Mouse (Mus musculus) limb, embryonic 14.5 days (tissue): Measurements from ENCODE around the gene 0610010K14Rik. TPM values are rescaled to one million over a fixed set of nuclear protein-coding genes. Genes with fewer than 3 reads are reported as not detected.

ENCODE experiments used
- ATAC-seq: fragments of 200-750 bp; cut with Nextera tagmentation; 2 replicates; pipeline ENCODE4 v1.8.0; 2017; ENCODE audit warnings: low read depth, moderate number of reproducible peaks, moderate TSS enrichment; ENCODE audit not compliant: low FRiP score
- DNase-seq: peaks from one replicate; pipeline ENCODE4 v3.0.0-alpha.2; 2015; ENCODE audit warnings: low spot score
- H3K27ac ChIP-seq: fragments of 300-500 bp; sonication (generic); replicated peaks from 2 replicates; pipeline ENCODE4 v1.5.1; 2014; ENCODE audit warnings: low read depth, mild to moderate bottlenecking, low read length, moderate library complexity, mixed read lengths
- H3K27me3 ChIP-seq: fragments of 300-500 bp; sonication (generic); 2 replicates; pipeline ENCODE4 v1.6.1; 2014; ENCODE audit warnings: low read length, mixed read lengths; ENCODE audit not compliant: control insufficient read depth, insufficient read depth
- H3K36me3 ChIP-seq: fragments of 300-500 bp; sonication (generic); 2 replicates; pipeline ENCODE4 v1.6.1; 2014; ENCODE audit warnings: mild to moderate bottlenecking, low read length, moderate library complexity, mixed read lengths; ENCODE audit not compliant: control insufficient read depth, insufficient read depth
- H3K4me1 ChIP-seq: fragments of 300-500 bp; sonication (generic); 2 replicates; pipeline ENCODE4 v1.6.1; 2014; ENCODE audit warnings: antibody characterized with exemption, low read length, mixed read lengths; ENCODE audit not compliant: control insufficient read depth, insufficient read depth
- H3K4me2 ChIP-seq: fragments of 300-500 bp; sonication (generic); replicated peaks from 2 replicates; pipeline ENCODE4 v1.6.1; 2014; ENCODE audit warnings: low read depth, mild to moderate bottlenecking, low read length, moderate library complexity; ENCODE audit not compliant: severe bottlenecking
- H3K4me3 ChIP-seq: fragments of 300-500 bp; sonication (generic); replicated peaks from 2 replicates; pipeline ENCODE4 v1.5.1; 2014; ENCODE audit warnings: low read length
- H3K9ac ChIP-seq: fragments of 300-500 bp; sonication (generic); 2 replicates; pipeline ENCODE4 v1.6.1; 2014; ENCODE audit warnings: mild to moderate bottlenecking, low read depth, low read length, moderate library complexity; ENCODE audit not compliant: severe bottlenecking
- H3K9me3 ChIP-seq: fragments of 300-500 bp; sonication (generic); 2 replicates; pipeline ENCODE4 v1.6.1; 2016; ENCODE audit warnings: low read length; ENCODE audit not compliant: control insufficient read depth
- POLR2A ChIP-seq: fragments of 200-500 bp; IDR thresholded peaks from 2 replicates; pipeline ENCODE4 v1.8.0; 2012; ENCODE audit warnings: inconsistent platforms, mild to moderate bottlenecking, moderate library complexity, borderline replicate concordance; ENCODE audit not compliant: insufficient read depth, insufficient read length; ENCODE audit errors: extremely low read depth
- WGBS: fragments of 180-500 bp; shearing (Covaris S2); extraction: QIAGEN DNeasy Blood & Tissue Kit; methylation state at CpG from one replicate; pipeline ENCODE4 v1.1.7; 2014; 5-methylcytosine and 5-hydroxymethylcytosine counted together
- polyA plus RNA-seq, 2 experiments: library from polyadenylated mRNA; depleted of rRNA in 1 of 2; stranded (reverse) in 1 of 2; unstranded in 1 of 2; fragments of >200 nt; fragmentation: Nextera tagmentation in 1 of 2; extraction: Ambion mirVana in 1 of 2; gene quantifications; 2 replicates each; pipeline versions ENCODE4 v1.2.1 to v1.2.3; 2012 to 2014

Gene 0610010K14Rik
- polyA plus RNA-seq (2012; rRNA removed) (167 and 171 TPM in 2 replicates), polyA plus RNA-seq (2014; fragmentation: Nextera tagmentation; extraction: Ambion mirVana) (178 and 193 TPM in 2 replicates)

DNA sequence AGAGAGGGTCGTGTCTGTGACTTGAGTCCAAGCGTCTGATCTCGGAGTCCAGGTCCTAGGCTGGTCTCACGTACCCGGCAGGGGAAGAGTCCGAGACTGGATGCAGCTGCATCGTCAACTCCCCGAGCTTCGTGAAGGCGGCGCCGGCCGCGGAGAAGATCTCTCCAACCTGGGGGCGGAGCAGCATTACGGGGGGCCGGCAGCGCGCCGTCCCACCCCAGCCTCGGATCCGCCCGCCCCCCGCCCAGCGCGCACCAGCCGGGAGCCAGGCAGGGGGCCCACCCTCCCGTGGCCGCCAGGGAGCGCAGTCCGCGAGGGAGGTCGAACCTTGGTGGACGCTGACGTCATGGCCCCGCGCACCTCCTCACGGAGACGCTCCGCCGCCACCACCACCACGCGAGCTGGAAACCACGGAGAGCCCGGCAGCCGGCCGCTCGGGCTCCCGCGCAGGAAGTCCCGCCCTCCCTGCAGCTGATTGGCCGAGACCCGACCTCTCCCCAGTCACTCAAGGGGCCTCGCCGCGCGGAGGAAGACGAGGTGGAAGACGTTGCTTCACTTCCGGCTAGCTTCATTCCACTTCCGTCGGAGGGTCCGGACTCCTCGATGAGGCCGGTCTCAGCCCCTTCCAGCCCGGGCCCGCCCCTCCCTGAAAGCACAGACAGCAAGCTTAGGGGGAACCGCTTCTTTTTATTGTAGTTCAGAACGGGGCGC lies at the start of gene 0610010K14Rik:
Gene 0610010K14Rik, minus strand, starts transcription at position 458 of the 711 bp plus-strand sequence.
- H3K4me1 ChIP-seq = peaks cover 31% of the 10 kb centered on the region
- peak; percentile 93 for ATAC-seq

DNA sequence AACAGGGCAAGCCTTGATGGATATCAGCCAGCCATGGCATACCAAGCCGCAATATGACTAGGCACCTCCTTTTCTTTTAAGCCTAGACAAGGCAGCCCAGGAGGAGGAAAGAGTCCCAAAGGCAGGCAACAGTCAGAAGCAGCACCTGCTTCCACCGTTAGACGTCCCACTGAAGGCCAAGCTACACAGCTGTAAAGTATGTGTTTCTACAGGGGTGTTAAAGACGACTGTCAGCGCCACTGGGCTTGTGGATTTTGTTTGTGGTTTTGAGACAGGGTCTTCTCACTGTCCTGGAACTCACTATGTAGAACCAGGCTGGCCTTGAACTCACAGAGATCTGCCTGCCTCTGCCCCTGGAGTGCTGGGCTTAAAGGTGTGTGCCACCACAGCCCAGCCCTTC lies 48.0 kb upstream of the 0610010K14Rik start:
- Histone ChIP-seq H3K9me3 (no peaks in the 10 kb centered on the region), H3K4me1 (no peaks in the 10 kb centered on the region), H3K4me3 (no peak overlapping the region), H3K9ac (no peak overlapping the region), H3K36me3 (no peaks in the 10 kb centered on the region), H3K27me3 (no peaks in the 10 kb centered on the region), H3K27ac (no peak overlapping the region), H3K4me2 (no peak overlapping the region)
- WGBS = 62% methylated on average over 5 of the region's 5 CpGs
- no peak for TF ChIP-seq POLR2A
- ATAC-seq (no peak), DNase-seq (no peak)

More for the DNA sequence above, at the start of gene 0610010K14Rik:
- Histone ChIP-seq H3K27ac (peak within 1 kb of the TSS; percentile 82), H3K36me3 (peaks cover 21% of the 10 kb centered on the region), H3K9ac (peak within 1 kb of the TSS; percentile 75), H3K27me3 (no peaks in the 10 kb centered on the region), H3K4me3 (peak within 1 kb of the TSS; percentile 67), H3K4me2 (peak within 1 kb of the TSS; percentile 88), H3K9me3 (no peaks in the 10 kb centered on the region)
- TF ChIP-seq POLR2A = peak; percentile 83; the same call in 1 of the 2 replicates
- WGBS = under 1% methylated on average over 56 of the region's 70 CpGs
- DNase-seq = peak; percentile 95

- DNase-seq (peak; percentile 44), ATAC-seq (no peak)
- no peaks in the 10 kb centered on the region for H3K36me3 ChIP-seq
- no peak overlapping the region for H3K9ac ChIP-seq
- no peak overlapping the region for H3K4me3 ChIP-seq
- no peaks in the 10 kb centered on the region for H3K9me3 ChIP-seq
- 66% methylated on average over 3 of the region's 3 CpGs for WGBS
- H3K27me3 ChIP-seq = no peaks in the 10 kb centered on the region
- no peaks in the 10 kb centered on the region for H3K4me1 ChIP-seq
- H3K27ac ChIP-seq = no peak overlapping the region
- TF ChIP-seq POLR2A = no peak
- H3K4me2 ChIP-seq = no peak overlapping the region
Measured at GRCm38 (mm10) chr11:70284757-70285156, 47.0 kb upstream of the 0610010K14Rik start.

DNA sequence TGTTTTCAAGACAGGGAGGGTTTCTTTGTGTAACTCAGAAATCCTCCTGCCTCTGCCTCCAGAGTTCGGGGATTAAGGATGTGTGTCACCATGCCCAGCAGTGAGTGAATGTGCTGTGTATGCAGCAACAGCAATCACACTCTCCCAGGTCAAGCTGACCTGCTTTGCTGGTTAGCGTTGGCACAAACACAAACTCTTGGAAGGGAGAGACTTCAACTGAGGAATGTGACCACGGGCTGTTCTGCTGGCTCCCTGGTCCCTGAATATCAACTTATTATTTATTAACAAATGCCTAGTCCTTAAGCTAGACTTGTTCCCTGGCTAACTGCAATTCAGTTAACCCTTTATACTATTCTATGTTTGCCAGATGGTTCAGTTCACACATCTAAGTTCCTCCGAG lies 46.0 kb upstream of the 0610010K14Rik start:
- TF ChIP-seq POLR2A = no peak
- no peak overlapping the region for H3K27ac ChIP-seq
- H3K36me3 ChIP-seq = no peaks in the 10 kb centered on the region
- H3K9ac ChIP-seq = no peak overlapping the region
- H3K9me3 ChIP-seq = no peaks in the 10 kb centered on the region
- 73% methylated on average over 4 of the region's 4 CpGs for WGBS
- no peak for ATAC-seq
- H3K4me3 ChIP-seq = no peak overlapping the region
- no peaks in the 10 kb centered on the region for H3K27me3 ChIP-seq
- no peak overlapping the region for H3K4me2 ChIP-seq
- H3K4me1 ChIP-seq = no peaks in the 10 kb centered on the region
- no peak for DNase-seq

DNA sequence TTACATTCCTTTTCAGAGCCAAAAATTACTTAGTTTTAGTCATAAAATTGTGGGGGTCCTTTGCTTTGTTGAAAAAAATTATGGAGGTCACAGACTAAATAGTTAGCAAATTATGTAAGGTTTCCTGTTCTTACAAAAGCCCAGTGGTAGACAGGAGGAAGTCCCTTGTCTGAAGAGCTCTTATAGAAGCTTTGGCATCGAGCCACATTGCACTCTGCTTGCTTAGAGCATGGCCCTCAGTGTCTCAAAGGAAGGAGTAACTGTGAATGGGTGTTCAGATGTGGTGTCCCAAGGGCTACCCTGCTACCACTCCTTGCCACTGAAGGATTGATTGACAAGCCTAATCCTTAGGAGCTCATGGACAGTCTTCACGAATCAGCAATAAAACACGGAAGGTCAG lies 42.7 kb upstream of the 0610010K14Rik start:
- no peaks in the 10 kb centered on the region for H3K36me3 ChIP-seq
- H3K9ac ChIP-seq = no peak overlapping the region
- H3K27ac ChIP-seq = no peak overlapping the region
- no peaks in the 10 kb centered on the region for H3K9me3 ChIP-seq
- DNase-seq (peak; percentile 67), ATAC-seq (no peak)
- H3K27me3 ChIP-seq = no peaks in the 10 kb centered on the region
- no peak overlapping the region for H3K4me2 ChIP-seq
- no peaks in the 10 kb centered on the region for H3K4me1 ChIP-seq
- no peak overlapping the region for H3K4me3 ChIP-seq
- no peak for TF ChIP-seq POLR2A
- WGBS = 61% methylated on average over 3 of the region's 3 CpGs
